Mouse (Mus musculus) monocyte, adult 2 months (primary cell): Measurements from ENCODE around the gene Abi3.
"Not testable (repeated sequence)": the region's sequence is repeated elsewhere in the genome, so short reads cannot be mapped to it uniquely, and the experiment has no call there.

ENCODE experiments used
- DNase-seq, 2 experiments: peaks; one replicate each; pipeline ENCODE4 v3.0.0; 2022; ENCODE audit warnings: low spot score in 2 of 2, low read depth in 1 of 2

Gene Abi3

GRCm38 (mm10) chr11:95842074-95842681 lies at the start of gene Abi3:
Gene Abi3 (minus strand): TSS chr11:95842476.
- DNase-seq = peak in 1 of 2 experiments; percentile 56

- no peak for DNase-seq
Observed at GRCm38 (mm10) chr11:95890462-95891051, 48.3 kb upstream of the Abi3 start.

- not testable (repeated sequence) for DNase-seq
Observed at GRCm38 (mm10) chr11:95879861-95880260, 37.6 kb upstream of the Abi3 start.

GRCm38 (mm10) chr11:95876296-95876695 lies 34.0 kb upstream of the Abi3 start:
- DNase-seq = peak in 1 of 2 experiments; percentile 25

GRCm38 (mm10) chr11:95875804-95876203 lies 33.5 kb upstream of the Abi3 start:
- no peak for DNase-seq

- peak in 1 of 2 experiments; percentile 24 for DNase-seq
Observed at GRCm38 (mm10) chr11:95869918-95870470, 27.7 kb upstream of the Abi3 start.

- DNase-seq = no peak
Observed at GRCm38 (mm10) chr11:95869442-95869841, 27.2 kb upstream of the Abi3 start.

GRCm38 (mm10) chr11:95861397-95861796 lies 19.1 kb upstream of the Abi3 start:
- no peak for DNase-seq

GRCm38 (mm10) chr11:95860071-95860490 lies 17.8 kb upstream of the Abi3 start:
- DNase-seq = no peak

- no peak for DNase-seq
Observed at GRCm38 (mm10) chr11:95859468-95859855, 17.2 kb upstream of the Abi3 start.

- DNase-seq = peak; percentile 92
Observed at GRCm38 (mm10) chr11:95858528-95859467, 16.5 kb upstream of the Abi3 start.

- no peak for DNase-seq
Observed at GRCm38 (mm10) chr11:95857716-95858527, 15.6 kb upstream of the Abi3 start.

GRCm38 (mm10) chr11:95857306-95857705 lies 15.0 kb upstream of the Abi3 start:
- no peak for DNase-seq

GRCm38 (mm10) chr11:95853684-95854083 lies 11.4 kb upstream of the Abi3 start:
- peak in 1 of 2 experiments; percentile 48 for DNase-seq

- peak in 1 of 2 experiments; percentile 59 for DNase-seq
Observed at GRCm38 (mm10) chr11:95850898-95851297, 8.6 kb upstream of the Abi3 start.

GRCm38 (mm10) chr11:95844935-95845334 lies 2.7 kb upstream of the Abi3 start:
- no peak for DNase-seq

GRCm38 (mm10) chr11:95843421-95843950 lies 1.2 kb upstream of the Abi3 start:
- no peak for DNase-seq

- peak in 1 of 2 experiments; percentile 48 for DNase-seq
Observed at GRCm38 (mm10) chr11:95842953-95843352, 677 bp upstream of the Abi3 start.

GRCm38 (mm10) chr11:95841498-95841830 lies 812 bp downstream of the Abi3 start:
- DNase-seq = no peak

GRCm38 (mm10) chr11:95840694-95841497 lies 1.4 kb downstream of the Abi3 start:
- no peak for DNase-seq
